8 mouse cellular contexts compared by ENCODE assay signal in the genomic region with DNA sequence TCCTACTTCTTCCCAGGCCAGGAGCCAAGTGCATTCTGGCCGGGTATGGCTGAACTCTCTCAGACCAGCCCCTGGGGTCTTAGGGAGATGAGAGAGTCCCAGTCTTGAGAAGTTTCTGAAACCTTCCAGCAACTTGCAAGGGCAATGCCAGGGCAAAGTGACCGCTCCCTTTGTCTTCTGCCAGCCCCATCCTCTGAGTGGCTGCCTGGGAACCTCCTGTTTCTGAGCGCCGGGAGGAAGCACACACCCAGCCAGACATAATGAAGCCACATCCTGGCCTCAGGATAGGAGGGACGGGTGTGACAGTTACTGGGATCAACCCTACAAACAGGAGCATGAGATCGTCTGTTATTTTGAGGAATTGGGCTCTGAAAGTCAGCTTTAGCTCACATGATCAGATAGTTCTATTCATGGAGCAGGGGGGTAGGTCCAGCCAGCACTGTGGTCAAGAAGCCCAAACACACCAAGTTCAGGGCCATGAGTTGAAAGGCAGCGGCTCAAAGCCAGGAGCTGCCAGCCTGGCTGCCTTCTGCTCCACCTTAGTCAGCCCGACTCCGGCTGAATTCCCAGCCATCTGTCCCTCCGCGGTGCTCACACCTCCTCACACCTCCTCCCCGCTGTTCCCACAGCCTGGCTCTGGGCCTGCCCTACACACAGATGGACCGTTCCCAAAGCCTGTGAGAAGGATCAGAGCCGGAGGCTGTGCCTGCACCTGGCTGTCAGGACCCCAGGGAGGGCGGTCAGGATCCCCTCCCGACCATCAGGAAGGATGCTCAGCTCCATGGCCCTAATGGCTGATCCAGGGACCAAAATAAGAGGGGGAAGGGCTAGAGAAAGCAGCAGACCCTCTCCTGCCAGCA. TPM values are rescaled to one million over a fixed set of nuclear protein-coding genes. Genes with fewer than 3 reads are reported as not detected.
DNase-seq lines count a peak whose midpoint lies in the region; ATAC-seq and TF ChIP-seq lines count a peak whose summit lies in the region.

No protein-coding gene starts in this region.

- H3K4me3 ChIP-seq in forebrain, postnatal 0 days (ENCODE audit: low read depth, low read length): peak overlapping the region; percentile 86
- H3K4me3 ChIP-seq in hindbrain, embryonic 11.5 days (ENCODE audit: low read depth, low read length): peak overlapping the region; percentile 58

- peak overlapping the region; percentile 87 for H3K4me2 ChIP-seq in forebrain, postnatal 0 days (ENCODE audit: low read depth)
- H3K4me2 ChIP-seq in hindbrain, embryonic 11.5 days (replicated peaks; ENCODE audit: low read depth, low read length): peak overlapping the region; percentile 97

- peak; percentile 55 for DNase-seq in 416B (ENCODE audit: low read depth)
- peak; percentile 74 for DNase-seq in forebrain, postnatal 0 days
- peak; percentile 61 for DNase-seq in hindbrain, embryonic 11.5 days (ENCODE audit: low spot score)
- DNase-seq in layer of hippocampus, postnatal 10 days (ENCODE audit: low spot score in 2 of 2): peak; percentile 74 to 75
- peak; percentile 81 for DNase-seq in lung, postnatal 10 days
- DNase-seq in right cerebral cortex, adult 2 months (ENCODE audit: low spot score in 2 of 2): peak; percentile 84 to 86
- no peak for DNase-seq in embryo, embryonic 11 days

- peak overlapping the region; percentile 72 for H3K9ac ChIP-seq in forebrain, postnatal 0 days
- peak overlapping the region; percentile 83 for H3K9ac ChIP-seq in hindbrain, embryonic 11.5 days (ENCODE audit: low read depth, low read length)

- H3K4me1 ChIP-seq in forebrain, postnatal 0 days (ENCODE audit: insufficient read depth): peaks cover 10% of the 10 kb centered on the region; the same call in 1 of the 2 replicates
- H3K4me1 ChIP-seq in hindbrain, embryonic 11.5 days (replicated peaks; ENCODE audit: control insufficient read depth, insufficient read depth, low read length): peaks cover 7% of the 10 kb centered on the region; the same call in 1 of the 2 replicates

- no peaks in the 10 kb centered on the region for H3K27me3 ChIP-seq in forebrain, postnatal 0 days (ENCODE audit: insufficient read depth, low read length)
- peaks cover 43% of the 10 kb centered on the region for H3K27me3 ChIP-seq in hindbrain, embryonic 11.5 days (ENCODE audit: control insufficient read depth, insufficient read depth, low read length)

- H3K9me3 ChIP-seq in forebrain, postnatal 0 days (ENCODE audit: low read length): no peaks in the 10 kb centered on the region
- no peaks in the 10 kb centered on the region for H3K9me3 ChIP-seq in hindbrain, embryonic 11.5 days (ENCODE audit: control insufficient read depth, low read length)

- peak; percentile 72 for ATAC-seq in cerebellum, adult (ENCODE audit: insufficient number of reproducible peaks, low FRiP score, low TSS enrichment)
- peak; percentile 20 for ATAC-seq in forebrain, postnatal 0 days
- ATAC-seq in hindbrain, embryonic 11.5 days (ENCODE audit: low FRiP score): peak; percentile 43

- WGBS in forebrain, postnatal 0 days: 9% methylated on average over 16 of the region's 16 CpGs
- WGBS in hindbrain, embryonic 11.5 days: 16% methylated on average over 16 of the region's 16 CpGs

- peak overlapping the region; percentile 86 for H3K27ac ChIP-seq in forebrain, postnatal 0 days (ENCODE audit: low read depth, low read length)
- H3K27ac ChIP-seq in hindbrain, embryonic 11.5 days (ENCODE audit: low read depth, low read length): peak overlapping the region; percentile 86

- TF ChIP-seq CTCF in forebrain, postnatal 0 days (IDR thresholded peaks at IDR 0.05; ENCODE audit: low read depth): no peak

- H3K36me3 ChIP-seq in forebrain, postnatal 0 days (ENCODE audit: insufficient read depth): no peaks in the 10 kb centered on the region
- no peaks in the 10 kb centered on the region for H3K36me3 ChIP-seq in hindbrain, embryonic 11.5 days (ENCODE audit: control insufficient read depth, insufficient read depth, low read length)

RNA-seq across cellular contexts. Expression of gene Cbfa2t3, which starts 22.1 kb away (rescaled TPM):
- 4.5 and 5.6 TPM in 2 replicates for total RNA-seq in forebrain, postnatal 0 days (2014; rRNA removed)
- 4.9 and 9.5 TPM in 2 replicates for polyA plus RNA-seq in forebrain, postnatal 0 days (2015; fragmentation: Nextera tagmentation; extraction: Ambion mirVana)
- polyA plus RNA-seq in hindbrain, embryonic 11.5 days (2014; fragmentation: Nextera tagmentation; extraction: Ambion mirVana): 7.3 and 8.9 TPM in 2 replicates
- 10 to 100 TPM; 23.4 to 25.7 TPM for total RNA-seq in layer of hippocampus, postnatal 10 days (2021)

RNA-seq across cellular contexts. Expression of gene Pabpn1l, which starts 54.3 kb away (rescaled TPM):
- total RNA-seq in forebrain, postnatal 0 days (2014; rRNA removed): not detected in 2 replicates
- not detected in 2 replicates for polyA plus RNA-seq in forebrain, postnatal 0 days (2015; fragmentation: Nextera tagmentation; extraction: Ambion mirVana)
- polyA plus RNA-seq in hindbrain, embryonic 11.5 days (2014; fragmentation: Nextera tagmentation; extraction: Ambion mirVana): not detected in 2 replicates
- total RNA-seq in layer of hippocampus, postnatal 10 days (2021): not detected

Comparison
In these comparisons a context has a peak if more than half of its experiments do, and no peak if none do; other contexts are left out.
1. ATAC-seq: peak in every context shown above with its lines; median percentile 72 in cerebellum, adult; 43 in hindbrain, embryonic 11.5 days; 20 in forebrain, postnatal 0 days.